Mouse (Mus musculus) ES-E14 (cell line): ENCODE results near the gene Ppp1cb.

Experiments used
- ZC3H11A ChIP-seq: IDR thresholded peaks from 2 replicates; pipeline ENCODE4 v1.6.1; 2012; ENCODE audit warnings: low read depth, mild to moderate bottlenecking, inconsistent platforms, low read length, borderline replicate concordance
- ZNF384 ChIP-seq: IDR thresholded peaks from 2 replicates; pipeline ENCODE4 v1.6.1; 2012; ENCODE audit warnings: low read depth, low read length, inconsistent platforms

- no peak for TF ChIP-seq ZC3H11A
- TF ChIP-seq ZNF384: no peak
Measured at GRCm38 (mm10) chr5:32441992-32442575, 16.6 kb upstream of the Ppp1cb start.
